Mouse (Mus musculus) effector memory CD4-positive, alpha-beta T cell, adult 5 months (primary cell): Measurements from ENCODE around the gene Sox21. TPM values are rescaled to one million over a fixed set of nuclear protein-coding genes. Genes with fewer than 3 reads are reported as not detected.

ENCODE experiments used
- polyA plus RNA-seq: library from polyadenylated mRNA; unstranded; fragments of 100-300 nt; shearing (Covaris generic); gene quantifications from one replicate; pipeline ENCODE4 v1.2.1, GENCODE M21; 2017

Sox21 gene
- not detected for polyA plus RNA-seq

DNA sequence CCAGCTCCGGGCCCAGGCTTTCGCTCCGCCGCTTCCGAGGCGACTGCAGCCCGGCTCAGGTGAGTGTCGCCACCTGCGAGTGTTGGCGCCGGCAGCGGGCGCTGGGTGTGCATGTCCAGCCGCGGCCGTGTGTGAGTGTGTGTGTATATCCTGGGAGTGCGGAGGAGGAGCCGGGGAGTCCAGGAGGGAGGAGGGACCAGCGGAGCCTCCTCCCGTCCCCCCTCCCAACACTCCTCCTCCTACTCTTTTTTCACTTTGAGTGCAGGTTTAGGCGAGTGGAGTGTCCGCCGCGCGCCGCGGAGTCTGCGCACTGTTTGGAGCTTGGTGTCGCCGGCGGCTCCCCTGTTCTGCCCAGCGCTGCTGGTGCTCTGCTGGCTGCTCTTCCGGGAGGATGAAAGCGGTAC, at the start of gene Sox21:
Gene Sox21 (minus strand): TSS at position 145 of the 404 bp plus-strand sequence.

DNA sequence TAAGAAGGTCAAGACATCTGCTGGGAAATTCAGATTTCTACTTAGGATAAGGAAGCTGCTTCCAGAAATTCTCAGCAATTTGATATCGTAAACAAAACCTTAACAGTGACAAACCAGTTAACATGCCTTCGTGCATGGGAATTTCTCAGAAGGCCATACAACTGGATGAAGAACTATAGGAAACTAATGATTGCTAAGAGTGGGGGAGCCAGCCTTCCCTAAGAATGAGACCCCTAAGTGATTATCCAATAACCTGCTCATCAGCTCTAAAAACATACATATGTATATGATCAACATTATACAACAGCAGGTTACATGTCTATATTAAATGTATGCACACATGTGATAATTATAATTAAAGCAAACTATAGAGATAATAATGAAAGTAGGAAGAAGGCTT, 29.8 kb upstream of the Sox21 start, which contains the start of gene Gm9376:
Gene Gm9376 (plus strand): TSS at position 301 of the 400 bp plus-strand sequence.

Other genes with a start within 250 kb of the Sox21 start
- 0.56 TPM for gene Dct, start 184.8 kb downstream of the Sox21 start, polyA plus RNA-seq
- 10.2 TPM for gene Tgds, start 104.3 kb downstream of the Sox21 start, polyA plus RNA-seq
- gene Gpr180, start 99.9 kb downstream of the Sox21 start, polyA plus RNA-seq, result 17.3 TPM
- not detected for gene Gm9376, start 29.9 kb upstream of the Sox21 start, polyA plus RNA-seq